Mouse (Mus musculus): ENCODE measurements around the gene Enthd1.
"Not testable (repeated sequence)": the region's sequence is repeated elsewhere in the genome, so short reads cannot be mapped to it uniquely, and the experiment has no call there.

Enthd1 gene

GRCm38 (mm10) chr15:80532281-80533072 lies 32.5 kb downstream of the Enthd1 start:
- no peak for DNase-seq

GRCm38 (mm10) chr15:80531026-80531425 lies 33.9 kb downstream of the Enthd1 start:
- peak; percentile 45 to 55 for DNase-seq

GRCm38 (mm10) chr15:80529955-80530869 lies 34.7 kb downstream of the Enthd1 start:
- no peak for DNase-seq

- peak in 1 of 2 experiments; percentile 34 for DNase-seq
Measured at GRCm38 (mm10) chr15:80521661-80522388, 43.1 kb downstream of the Enthd1 start.

- peak; percentile 54 to 58 for DNase-seq
Measured at GRCm38 (mm10) chr15:80519931-80520330, 45.0 kb downstream of the Enthd1 start.

GRCm38 (mm10) chr15:80518567-80519223 lies 46.3 kb downstream of the Enthd1 start:
- no peak for DNase-seq

- DNase-seq = peak in 1 of 2 experiments; percentile 40
Measured at GRCm38 (mm10) chr15:80517996-80518395, 47.0 kb downstream of the Enthd1 start.

GRCm38 (mm10) chr15:80516525-80516924 lies 48.4 kb downstream of the Enthd1 start:
- DNase-seq = no peak

- DNase-seq = no peak
Measured at GRCm38 (mm10) chr15:80505086-80505485, 59.9 kb downstream of the Enthd1 start.

- not testable (repeated sequence) for DNase-seq
Measured at GRCm38 (mm10) chr15:80503155-80503554, 61.8 kb downstream of the Enthd1 start.

GRCm38 (mm10) chr15:80502741-80503140 lies 62.2 kb downstream of the Enthd1 start:
- DNase-seq = no peak

- no peak for DNase-seq
Measured at GRCm38 (mm10) chr15:80501106-80502096, 63.6 kb downstream of the Enthd1 start.

- DNase-seq = no peak
Measured at GRCm38 (mm10) chr15:80500426-80500825, 64.5 kb downstream of the Enthd1 start.

- DNase-seq = peak; percentile 77 to 83
Measured at GRCm38 (mm10) chr15:80497733-80498132, 67.2 kb downstream of the Enthd1 start.

- no peak for DNase-seq
Measured at GRCm38 (mm10) chr15:80491505-80491904, 73.5 kb downstream of the Enthd1 start.

GRCm38 (mm10) chr15:80490151-80490550 lies 74.8 kb downstream of the Enthd1 start:
- no peak for DNase-seq

GRCm38 (mm10) chr15:80488658-80489057 lies 76.3 kb downstream of the Enthd1 start:
- no peak for DNase-seq

GRCm38 (mm10) chr15:80485601-80486000 lies 79.4 kb downstream of the Enthd1 start:
- no peak for DNase-seq

- no peak for DNase-seq
Measured at GRCm38 (mm10) chr15:80483041-80483705, 81.8 kb downstream of the Enthd1 start.

GRCm38 (mm10) chr15:80482348-80482747 lies 82.6 kb downstream of the Enthd1 start:
- no peak for DNase-seq

Data from B cell, adult 2 months (primary cell).